Mouse (Mus musculus) stomach, postnatal 0 days (tissue): Measurements from ENCODE around the gene Gm9117.
"Not testable (repeated sequence)": the region's sequence is repeated elsewhere in the genome, so short reads cannot be mapped to it uniquely, and the experiment has no call there.

ENCODE experiments used
- CTCF ChIP-seq: IDR thresholded peaks from 2 replicates; pipeline ENCODE4 v1.5.1; 2016; ENCODE audit warnings: antibody characterized with exemption, low read depth, mild to moderate bottlenecking, moderate library complexity
- EP300 ChIP-seq: optimal IDR thresholded peaks from 2 replicates; pipeline ENCODE3; 2016; ENCODE audit warnings: antibody characterized with exemption

DNA sequence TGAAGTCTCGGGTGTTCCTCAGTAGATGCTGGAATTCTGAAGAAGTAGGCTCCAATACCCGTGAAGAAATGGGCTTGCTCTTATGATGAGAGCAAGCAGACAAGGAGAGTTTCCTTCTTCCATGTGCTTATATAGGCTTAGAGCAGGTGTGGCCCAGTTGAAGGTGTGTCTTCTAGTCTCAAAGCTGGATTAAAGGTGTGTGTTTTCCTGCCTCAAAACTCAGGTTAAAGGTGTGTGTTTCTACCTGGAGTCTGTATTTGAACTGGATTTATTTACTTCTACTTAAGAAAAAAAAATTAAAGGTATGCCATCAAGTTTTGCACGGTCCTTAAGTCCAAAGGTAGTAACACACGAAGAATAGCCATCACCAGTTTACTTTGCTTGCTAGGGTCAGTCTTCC lies at the start of gene Gm9117:
- TF ChIP-seq CTCF, EP300: not testable (repeated sequence)
